Mouse (Mus musculus) adrenal gland, postnatal 4 days (tissue): Measurements from ENCODE around the gene Trappc2l. TPM values are rescaled to one million over a fixed set of nuclear protein-coding genes. Genes with fewer than 3 reads are reported as not detected.
"Not testable (repeated sequence)": the region's sequence is repeated elsewhere in the genome, so short reads cannot be mapped to it uniquely, and the experiment has no call there.

Source experiments
- DNase-seq, 2 experiments: peaks; one replicate each; pipeline ENCODE4 v3.0.0; 2021 to 2022; ENCODE audit warnings: low spot score in 2 of 2, mixed read lengths in 2 of 2
- total RNA-seq, 2 experiments: library from RNA; stranded (reverse); gene quantifications; 2 replicates each; pipeline ENCODE4 v1.2.3; 2021

Gene Trappc2l
- total RNA-seq, 2 experiments from 2014 or later = 51.5 to 51.8 TPM

DNA sequence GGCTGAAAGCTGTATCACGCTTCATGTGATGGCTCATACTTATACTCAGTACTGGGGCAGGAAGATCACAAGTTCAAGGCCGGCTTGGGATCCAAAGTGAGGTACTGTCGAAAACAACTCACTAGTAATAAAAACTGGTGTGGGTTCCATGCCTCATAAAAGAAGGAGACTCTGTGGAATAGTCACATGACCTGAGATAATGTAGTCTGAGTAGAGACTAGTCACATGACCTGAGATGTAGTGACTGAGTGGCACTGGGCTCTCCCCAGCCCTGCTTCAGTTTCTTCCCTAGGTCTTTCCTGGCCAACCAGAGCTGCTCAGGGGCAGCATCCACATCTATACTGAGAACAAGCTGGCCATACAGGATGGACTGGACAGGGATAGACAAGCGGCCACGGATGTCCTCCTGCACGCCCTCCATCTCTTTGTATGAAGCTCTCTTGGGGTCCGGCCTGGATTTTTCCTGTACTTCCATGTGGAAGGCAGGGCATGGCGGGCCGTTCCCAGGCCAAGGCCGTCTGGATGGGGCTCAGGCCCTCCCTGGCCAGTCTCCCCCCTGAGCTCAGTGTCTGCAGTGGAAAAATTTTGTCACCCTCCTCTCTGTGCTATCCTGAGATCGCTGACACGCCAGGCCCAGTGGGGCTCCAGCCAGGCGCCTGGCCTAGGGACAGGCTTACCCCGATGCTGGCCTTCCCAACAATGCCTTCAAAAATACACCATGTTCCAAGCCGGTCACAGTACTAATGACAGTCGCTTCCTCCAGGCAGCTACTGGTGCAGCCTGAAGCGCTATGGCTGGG, 12.6 kb downstream of the Trappc2l start:
- no peak for DNase-seq

DNA sequence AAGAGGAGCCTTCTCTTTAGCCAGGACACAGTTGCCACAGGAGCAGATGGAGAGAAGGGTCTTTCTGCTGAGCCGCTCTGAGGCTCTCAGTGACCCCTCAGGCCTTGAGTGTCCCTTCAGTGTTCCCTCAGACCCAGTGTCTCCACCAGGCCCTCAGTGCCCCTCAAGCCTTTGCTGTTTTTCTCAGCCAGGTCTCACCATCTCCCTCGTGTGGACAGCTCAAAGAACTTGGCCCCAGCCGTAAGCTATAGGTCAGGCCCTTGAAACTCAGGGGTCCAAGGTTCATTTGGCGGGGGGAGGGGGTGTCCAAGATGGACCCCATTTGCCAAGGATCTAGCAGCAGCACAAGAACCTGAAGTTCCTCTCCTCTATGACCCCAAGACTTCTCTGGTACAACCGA, 13.2 kb downstream of the Trappc2l start:
- DNase-seq = no peak

DNA sequence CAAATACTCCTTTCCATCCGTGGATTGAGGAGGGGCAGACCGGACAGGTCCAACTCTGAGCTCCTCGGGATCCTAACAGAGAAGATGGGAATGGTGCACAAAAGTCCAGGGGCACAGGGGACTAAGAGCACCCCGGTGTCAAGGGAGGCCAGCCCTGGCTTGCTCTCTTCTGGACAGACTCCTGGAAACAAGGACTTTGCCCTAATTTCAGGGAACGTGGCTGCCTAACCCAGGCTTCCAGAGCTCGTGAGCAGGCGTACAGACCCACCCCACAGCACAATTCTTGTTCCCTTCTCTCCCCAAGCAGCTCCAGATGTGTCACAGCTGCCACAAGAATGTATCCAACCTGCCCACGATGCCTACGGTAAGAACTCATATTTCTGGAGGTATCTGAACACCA, 14.4 kb downstream of the Trappc2l start:
- DNase-seq = no peak

DNA sequence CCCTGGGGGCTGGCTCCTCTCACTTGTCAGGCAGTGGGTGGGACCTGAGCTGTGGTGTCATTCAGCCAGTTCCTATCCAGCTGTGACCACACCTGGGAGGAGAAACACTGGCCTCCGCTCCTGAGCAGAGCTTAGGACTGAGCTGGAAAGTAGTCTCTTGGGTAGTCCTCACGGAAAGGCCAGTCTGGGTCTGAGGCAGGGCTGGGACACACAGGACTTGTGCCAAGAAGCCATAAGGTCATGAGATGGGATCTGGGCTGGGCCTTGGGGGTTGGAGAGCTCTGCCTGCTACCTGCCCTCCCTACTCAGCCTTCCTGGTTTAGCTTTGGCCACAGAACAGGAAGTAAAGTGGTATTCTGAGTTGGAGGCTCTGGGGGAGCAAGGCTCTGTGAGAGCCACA, 15.5 kb downstream of the Trappc2l start:
- no peak for DNase-seq

- no peak for DNase-seq
Observed at GRCm38 (mm10) chr8:122629388-122629787, 17.9 kb downstream of the Trappc2l start.

DNA sequence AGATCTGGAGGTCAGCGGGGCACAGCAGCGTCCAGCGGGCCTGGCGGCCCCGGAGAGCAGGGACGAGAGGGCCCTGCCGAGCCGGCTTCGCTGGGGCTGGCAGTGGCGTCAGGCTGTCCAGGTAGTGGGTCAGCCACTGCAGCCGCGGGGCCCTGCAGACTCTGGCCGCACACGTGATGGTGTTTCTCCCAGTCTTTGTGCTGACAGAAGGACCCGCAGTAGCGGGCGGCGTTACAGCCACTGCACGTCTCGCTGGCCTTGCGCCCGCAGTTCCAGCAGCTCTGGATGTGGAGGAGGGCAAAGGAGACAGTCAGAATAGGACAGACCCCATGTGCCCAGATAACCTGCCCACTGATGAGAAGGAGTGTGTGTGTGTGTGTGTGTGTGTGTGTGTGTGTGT, 19.3 kb downstream of the Trappc2l start:
- no peak for DNase-seq

- DNase-seq = not testable (repeated sequence)
Observed at GRCm38 (mm10) chr8:122632134-122632533, 20.7 kb downstream of the Trappc2l start.

DNA sequence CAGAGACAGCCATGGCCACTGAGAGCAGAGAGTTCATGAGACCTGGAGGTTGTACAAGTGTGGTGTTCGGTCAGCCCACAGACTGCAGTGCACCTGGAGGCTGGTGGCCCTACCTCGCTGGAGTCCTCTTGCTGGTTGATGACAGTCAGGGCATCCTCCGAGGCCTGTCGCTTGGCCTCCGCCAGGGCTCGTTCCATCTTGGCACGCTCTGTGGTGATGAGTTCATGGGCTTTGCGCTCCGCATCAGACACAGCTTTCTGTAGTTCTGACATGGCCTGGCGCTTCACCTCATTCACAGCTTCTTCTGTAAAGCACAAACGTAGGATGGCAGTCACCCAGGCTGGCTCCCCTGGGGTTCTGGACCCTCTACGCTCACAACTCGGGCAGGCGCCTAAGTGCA, 21.8 kb downstream of the Trappc2l start:
- DNase-seq = no peak

GRCm38 (mm10) chr8:122635878-122636802, 24.7 kb downstream of the Trappc2l start:
- DNase-seq = no peak

- DNase-seq = no peak
Observed at GRCm38 (mm10) chr8:122636803-122637175, 25.3 kb downstream of the Trappc2l start.

DNA sequence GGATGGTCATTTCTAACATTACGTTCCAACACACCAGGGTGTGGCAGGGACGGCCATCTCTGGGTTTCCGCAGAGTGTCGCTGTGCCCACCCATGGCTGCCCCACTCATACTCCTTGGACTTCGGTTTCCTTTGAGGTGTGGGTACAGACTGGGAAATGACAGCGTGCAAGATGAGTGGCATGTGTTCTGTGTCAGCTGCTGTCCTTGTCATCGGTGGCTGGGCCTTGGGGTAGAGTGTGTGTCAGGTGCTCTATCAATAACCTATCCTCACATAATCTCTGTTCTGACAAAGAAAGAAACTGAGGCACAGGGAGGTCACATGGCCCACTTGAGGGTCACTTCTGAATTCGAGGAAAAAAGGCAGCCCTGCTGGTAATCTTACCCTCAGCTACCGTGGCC, 25.8 kb downstream of the Trappc2l start:
- DNase-seq = no peak

DNA sequence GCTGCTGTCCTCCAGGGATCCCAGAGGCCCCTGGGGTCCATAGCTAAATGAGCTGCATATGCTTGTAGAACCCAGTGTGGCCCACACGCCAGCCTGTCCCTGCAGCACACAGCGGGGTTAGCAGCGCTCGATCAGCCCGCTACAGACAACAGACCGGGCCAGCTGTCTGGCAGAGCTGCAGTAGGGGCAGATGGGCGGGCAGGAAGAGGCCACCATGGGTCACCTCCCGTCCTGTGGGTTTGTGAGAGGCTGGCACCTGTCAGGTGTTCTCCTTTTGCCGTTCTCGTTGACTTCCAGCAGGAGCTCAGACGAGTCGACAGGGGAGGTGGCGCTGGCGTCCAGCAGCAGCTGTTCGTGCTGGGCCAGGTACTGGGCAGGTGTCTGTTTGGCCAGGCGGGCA, 27.2 kb downstream of the Trappc2l start:
- no peak for DNase-seq

DNA sequence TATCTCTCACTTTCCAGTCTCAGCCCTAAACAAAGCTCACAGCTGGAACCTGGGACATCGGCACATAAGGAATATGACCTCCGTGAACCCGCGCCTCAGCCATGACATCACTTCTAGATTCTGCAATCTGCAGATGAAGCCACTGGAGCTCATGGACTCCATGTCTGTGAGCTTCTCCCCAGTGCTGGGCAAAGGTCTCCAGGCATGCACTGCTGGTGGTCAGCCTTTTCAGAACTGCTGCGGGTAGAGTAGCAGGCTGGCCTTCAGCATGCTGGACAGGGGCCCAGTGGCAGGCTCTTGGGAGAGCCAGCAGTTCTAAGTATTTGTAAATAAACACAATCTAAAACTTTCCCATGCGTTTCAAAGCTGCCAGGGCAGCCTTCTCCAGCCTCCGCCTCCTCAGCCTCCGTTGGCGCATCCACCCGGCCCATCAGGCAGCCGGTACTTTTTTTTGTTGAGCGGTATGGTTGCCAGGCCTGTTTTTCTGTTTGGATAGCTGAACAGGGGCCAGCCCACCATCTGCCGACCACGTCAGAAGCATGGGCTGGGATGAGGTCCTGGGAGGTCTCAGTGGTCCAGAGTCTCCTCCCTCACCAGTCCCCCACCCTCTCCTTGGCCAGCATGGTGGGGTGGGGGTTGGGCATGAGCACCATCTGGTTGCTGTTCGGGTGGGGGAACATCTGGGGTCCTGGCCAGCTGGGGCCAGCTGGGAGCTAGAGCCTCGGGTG, 28.2 kb downstream of the Trappc2l start:
- no peak for DNase-seq

DNA sequence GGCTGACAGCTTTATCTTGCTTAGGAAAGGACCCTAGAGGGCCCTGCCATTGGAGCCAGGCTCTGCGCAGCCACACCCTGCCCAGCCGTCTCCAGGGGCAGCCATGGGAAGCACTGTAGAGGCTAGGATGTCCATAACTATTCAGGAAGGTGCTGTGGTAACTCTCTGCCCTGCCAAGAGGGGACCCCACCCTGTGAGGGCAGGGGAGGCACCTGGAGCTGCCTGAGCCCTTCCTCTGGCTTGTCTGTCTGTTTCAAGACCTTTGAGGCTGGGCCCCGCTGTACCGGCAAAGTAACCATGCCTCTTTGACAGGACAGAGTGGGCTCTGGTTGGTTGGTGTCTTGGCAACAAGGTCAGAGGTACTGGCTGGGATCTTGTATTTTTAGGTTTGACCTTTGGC, 29.4 kb downstream of the Trappc2l start:
- no peak for DNase-seq

DNA sequence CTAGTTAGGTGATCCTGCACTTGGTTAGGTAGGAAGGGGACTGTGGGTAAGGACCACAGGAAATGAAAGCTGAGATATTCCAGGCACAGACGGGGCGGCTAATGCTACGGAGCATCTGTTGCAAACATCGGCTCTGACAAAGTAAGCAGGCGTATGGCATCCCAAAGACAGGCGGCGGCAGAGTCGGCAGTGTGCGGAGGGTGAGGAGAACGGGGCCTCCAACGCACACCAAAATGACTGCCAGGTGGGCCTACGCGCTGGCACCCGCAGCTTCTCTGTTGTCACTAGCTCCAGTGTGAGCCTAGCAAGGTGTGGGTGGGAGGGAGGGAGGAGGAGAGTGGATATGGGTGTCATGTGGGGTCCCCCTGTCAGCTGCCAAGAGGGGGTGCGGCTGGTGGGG, 30.0 kb downstream of the Trappc2l start:
- no peak for DNase-seq

DNA sequence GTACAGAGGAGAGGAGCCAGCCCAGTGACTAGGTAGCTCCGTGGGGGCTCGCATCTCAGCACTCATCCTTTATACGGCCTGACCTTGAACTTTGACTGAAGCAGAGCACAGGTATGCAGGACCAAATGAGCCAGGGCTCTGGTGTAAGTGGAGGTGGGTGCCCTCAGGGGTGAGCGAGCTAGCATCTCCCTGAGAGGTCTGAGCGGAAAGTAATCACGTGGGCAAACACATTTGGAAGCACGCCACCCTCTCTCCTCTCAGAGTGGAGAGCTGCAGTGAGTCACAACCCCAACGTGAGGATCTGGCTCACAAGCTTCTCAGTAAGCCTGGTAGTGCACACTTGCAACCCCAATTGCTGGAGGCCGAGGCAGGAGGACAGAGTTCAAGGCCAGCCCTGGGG, 30.6 kb downstream of the Trappc2l start:
- DNase-seq = peak in 1 of 2 experiments; percentile 31

DNA sequence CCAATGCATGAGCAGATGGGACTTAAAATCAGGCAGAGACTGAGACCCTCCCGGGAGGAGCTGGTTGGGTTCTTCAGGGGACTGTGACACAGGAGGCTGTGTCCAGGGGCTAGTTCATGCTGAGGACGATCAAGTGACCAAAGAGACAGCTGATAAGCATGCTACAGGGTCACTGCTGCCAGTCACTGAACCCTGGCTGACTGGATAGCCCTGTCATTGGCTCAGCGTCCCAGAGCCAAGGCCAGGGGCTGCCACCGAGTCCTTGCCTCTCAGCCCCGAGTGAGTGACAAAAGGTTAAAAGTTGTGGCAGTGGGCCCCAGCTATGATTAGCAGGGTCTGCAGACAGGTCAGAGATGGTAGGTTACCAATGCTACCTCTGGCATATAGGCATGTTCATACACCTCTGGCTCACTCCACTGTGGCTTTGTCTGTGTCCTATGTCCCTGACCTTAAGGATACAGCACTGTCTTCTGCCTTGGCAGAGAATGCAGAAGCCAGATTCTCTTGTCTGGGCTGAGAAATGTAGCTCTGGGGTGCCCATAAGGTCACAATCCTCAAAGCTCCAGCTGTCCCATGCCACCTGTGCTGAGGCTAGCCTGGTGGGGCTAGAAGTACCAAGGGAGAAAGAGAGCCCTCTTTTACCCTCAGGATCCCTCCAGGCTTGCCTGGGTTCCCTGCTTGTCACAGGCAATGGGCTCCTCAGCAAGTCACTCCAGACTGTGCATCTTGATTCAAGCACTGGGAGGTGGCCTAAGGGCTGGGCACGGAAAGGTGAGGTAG, 32.9 kb downstream of the Trappc2l start:
- no peak for DNase-seq

- no peak for DNase-seq
Observed at GRCm38 (mm10) chr8:122646337-122646736, 34.9 kb downstream of the Trappc2l start.

- no peak for DNase-seq
Observed at GRCm38 (mm10) chr8:122648192-122648970, 36.9 kb downstream of the Trappc2l start.

DNA sequence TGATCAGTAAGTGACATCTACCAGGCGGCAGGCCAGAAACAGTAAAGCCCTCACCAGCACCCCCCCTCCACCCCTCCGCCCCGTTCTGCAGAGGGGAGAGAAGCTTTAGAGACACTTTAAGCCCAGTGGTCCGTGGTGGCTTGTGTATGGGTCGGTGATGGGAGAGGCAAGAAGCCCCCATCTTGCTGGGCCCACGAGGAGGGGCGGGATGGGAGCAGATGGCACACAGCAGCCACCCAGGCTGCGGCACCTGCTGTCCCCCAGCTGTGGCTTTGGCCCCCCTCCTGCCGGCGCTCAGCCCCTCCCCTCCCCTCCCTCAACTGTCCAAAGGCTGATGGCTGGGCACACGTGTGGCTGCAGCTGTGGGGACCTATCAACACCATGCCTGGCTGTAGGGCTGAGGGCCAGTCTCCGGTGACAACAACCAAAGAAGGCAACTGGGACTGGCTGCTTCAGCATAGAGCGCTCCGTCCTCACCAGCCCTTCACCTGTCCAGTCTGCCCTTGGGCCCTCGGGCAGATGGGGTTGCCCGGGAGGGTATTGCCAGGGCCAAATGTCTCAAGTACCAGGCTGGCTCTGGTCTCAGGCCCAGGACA, 40.0 kb downstream of the Trappc2l start:
- DNase-seq = no peak
